Mouse (Mus musculus) urinary bladder, postnatal 10 days (tissue): Measurements from ENCODE around the gene Fgfr2.
"Not testable (repeated sequence)": the region's sequence is repeated elsewhere in the genome, so short reads cannot be mapped to it uniquely, and the experiment has no call there.

Experiments used
- DNase-seq: peaks from one replicate; pipeline ENCODE4 v3.0.0; 2022; ENCODE audit warnings: low spot score

Gene Fgfr2

GRCm38 (mm10) chr7:132444221-132444620, 678.9 kb downstream of the Fgfr2 start:
- no peak for DNase-seq

- DNase-seq, result no peak
Observed at GRCm38 (mm10) chr7:132443769-132444168, 679.4 kb downstream of the Fgfr2 start.

DNA sequence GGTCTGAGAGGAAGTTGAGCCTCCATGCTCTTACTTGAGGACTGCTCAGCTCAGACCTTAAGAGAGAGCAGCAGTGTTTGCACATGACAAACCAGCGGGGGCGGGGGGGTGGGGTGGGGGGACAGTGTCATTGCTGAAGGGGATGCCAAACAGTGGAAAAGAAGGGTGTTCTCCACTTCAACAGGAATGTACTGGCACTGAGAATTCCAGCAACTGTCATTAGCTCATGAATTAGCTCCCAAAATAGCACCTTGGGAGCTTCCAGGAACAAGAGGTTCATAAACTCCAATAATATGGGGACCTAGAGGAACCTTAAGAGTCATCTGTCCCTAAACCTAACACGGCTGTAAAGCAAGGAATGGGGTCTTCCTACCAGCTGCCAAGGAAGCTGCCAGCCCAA, 680.0 kb downstream of the Fgfr2 start:
- no peak for DNase-seq

- DNase-seq, result not testable (repeated sequence)
Observed at GRCm38 (mm10) chr7:132442133-132442763, 680.9 kb downstream of the Fgfr2 start.

DNA sequence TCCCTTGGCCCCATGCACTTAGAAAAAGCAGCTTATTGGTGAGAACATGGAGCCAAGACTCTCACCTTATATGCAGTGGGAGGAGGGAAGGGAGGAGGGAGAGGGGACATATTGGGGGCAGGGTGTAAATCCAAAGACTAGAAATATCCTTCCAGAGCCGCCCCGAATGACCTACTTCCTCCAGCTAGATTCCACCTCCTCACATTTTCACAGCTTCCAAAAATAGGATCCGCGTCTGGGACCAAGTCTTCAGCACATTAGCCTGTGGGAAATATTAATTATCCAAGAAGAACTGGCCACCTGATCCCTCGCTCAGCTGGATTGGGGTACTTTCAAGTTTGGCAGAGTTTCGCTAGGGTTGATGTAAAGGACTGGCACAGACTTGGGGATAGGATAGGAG, 683.2 kb downstream of the Fgfr2 start:
- no peak for DNase-seq

DNA sequence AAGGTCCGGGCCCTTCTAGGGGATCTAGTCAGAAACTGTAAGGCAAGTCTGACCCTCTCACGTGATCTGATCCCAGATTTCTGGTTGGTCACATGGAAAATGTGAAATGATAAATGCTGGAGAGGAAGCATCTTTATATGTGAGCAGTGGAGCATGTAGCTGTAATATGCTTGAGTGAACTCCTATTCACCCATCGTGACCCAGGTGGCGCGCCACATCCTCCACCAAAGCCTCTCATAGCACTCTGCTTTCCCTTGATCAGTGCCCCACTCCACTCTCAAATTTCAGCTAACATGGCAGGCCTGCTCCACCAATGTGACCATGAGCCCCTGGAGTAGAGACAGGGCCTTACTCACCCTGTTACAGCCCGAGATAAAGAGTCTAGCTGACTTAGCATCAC, 685.1 kb downstream of the Fgfr2 start:
- DNase-seq, result no peak

DNA sequence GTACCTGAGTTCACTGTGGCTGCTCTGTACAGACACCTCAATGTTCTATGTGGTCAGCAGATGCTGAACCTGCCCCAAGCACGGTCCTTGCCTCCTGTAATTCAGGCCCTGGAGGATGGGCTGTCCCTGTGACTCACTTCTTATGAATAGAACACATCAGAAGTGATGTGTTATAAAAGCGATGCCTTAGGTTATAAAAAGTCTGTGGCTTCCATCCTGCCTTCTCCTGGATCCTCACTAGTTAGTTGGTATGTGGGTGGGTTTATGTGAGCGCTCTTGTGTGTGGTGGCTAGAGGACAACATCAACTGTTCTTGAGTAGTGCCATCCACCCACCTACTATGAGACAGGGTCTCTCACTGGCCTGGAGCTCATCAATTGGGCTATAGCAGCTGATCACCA, 685.7 kb downstream of the Fgfr2 start:
- DNase-seq, result no peak

- no peak for DNase-seq
Observed at GRCm38 (mm10) chr7:132435486-132436055, 687.6 kb downstream of the Fgfr2 start.

- DNase-seq, result no peak
Observed at GRCm38 (mm10) chr7:132429324-132429723, 693.8 kb downstream of the Fgfr2 start.

DNA sequence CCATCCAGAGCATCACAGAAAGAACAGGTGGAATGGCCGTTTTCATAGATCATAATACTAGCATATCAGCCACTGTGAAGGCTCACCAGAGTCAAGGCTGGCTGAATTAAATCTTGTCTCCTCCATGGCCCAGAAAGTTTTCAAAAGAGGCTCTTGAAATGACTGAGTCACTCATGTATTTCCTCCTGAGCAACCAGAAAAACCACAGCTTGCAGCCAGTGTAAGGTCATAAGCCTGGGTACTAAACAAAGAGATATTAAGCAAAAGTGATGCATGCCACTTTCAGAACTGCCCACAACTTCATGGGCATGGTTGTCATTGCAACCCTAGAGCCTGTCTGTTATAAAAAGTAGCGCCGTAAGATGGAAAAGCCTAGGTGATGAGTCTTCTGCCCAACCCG, 694.8 kb downstream of the Fgfr2 start:
- DNase-seq, result no peak

GRCm38 (mm10) chr7:132426069-132426468, 697.1 kb downstream of the Fgfr2 start:
- no peak for DNase-seq

GRCm38 (mm10) chr7:132425364-132425999, 697.7 kb downstream of the Fgfr2 start:
- DNase-seq, result no peak

GRCm38 (mm10) chr7:132423570-132423969, 699.6 kb downstream of the Fgfr2 start:
- DNase-seq, result no peak

GRCm38 (mm10) chr7:132419378-132420255, 703.5 kb downstream of the Fgfr2 start:
- DNase-seq, result no peak

DNA sequence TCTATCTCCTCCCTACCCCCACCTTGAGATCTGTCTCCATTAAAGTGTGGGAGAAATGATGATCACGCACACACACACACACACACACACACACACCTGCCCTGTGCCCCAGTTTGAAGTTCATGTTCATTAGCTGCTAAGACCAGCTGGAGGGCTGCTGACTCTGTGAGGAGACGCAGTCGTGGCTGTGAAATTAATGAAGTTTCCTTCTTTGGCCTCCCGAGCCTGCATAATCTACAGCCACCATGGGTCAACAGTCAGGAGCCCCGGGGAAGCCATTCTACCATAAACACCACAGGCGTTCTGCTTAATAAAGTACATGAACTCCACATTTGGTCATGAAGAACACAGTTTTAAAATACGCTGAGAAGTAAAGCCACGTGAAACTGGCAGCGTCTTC, 706.3 kb downstream of the Fgfr2 start:
- DNase-seq, result no peak

- no peak for DNase-seq
Observed at GRCm38 (mm10) chr7:132415866-132416265, 707.3 kb downstream of the Fgfr2 start.

- no peak for DNase-seq
Observed at GRCm38 (mm10) chr7:132412520-132412919, 710.6 kb downstream of the Fgfr2 start.

GRCm38 (mm10) chr7:132411708-132412107, 711.4 kb downstream of the Fgfr2 start:
- DNase-seq, result no peak

DNA sequence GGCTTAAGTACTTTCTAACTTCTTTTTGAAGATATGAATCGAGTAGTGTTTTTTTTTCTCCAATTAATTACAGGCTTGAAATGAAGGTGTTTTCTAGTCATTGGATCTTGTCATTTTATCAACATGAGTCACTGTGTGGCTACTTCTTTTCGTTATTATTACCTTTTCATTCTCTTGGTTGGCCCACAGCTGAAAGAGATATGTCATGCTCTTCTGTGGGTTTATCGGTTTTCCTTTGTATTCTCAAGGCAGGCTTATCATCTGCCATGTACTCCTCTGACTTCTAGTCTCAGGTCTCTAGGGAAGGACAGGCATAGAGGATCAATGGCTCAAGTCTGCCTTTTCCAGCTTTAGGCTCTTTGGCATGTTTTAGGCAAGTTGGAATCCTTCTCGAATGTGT, 712.2 kb downstream of the Fgfr2 start:
- no peak for DNase-seq

- DNase-seq, result no peak
Observed at GRCm38 (mm10) chr7:132409890-132410289, 713.3 kb downstream of the Fgfr2 start.

- no peak for DNase-seq
Observed at GRCm38 (mm10) chr7:132402377-132403084, 720.6 kb downstream of the Fgfr2 start.

DNA sequence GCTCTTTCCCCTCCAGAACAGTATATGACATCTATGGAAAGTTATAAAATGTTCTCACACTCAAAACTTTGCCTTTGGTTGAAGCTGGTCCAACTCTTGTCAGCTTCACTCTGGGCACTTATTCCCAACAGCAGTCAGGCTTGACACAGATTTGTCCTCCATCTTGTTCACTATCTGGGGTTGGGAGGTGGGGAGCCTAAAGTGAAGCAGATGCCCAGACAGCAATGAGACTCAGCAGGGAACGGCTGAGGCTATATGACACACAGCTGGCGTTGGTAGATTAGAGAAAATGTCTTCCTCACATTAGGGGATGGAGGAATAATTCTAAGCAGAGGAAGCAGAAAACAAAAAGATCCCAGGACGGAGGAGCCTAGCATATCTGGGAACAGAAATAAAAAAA, 724.7 kb downstream of the Fgfr2 start:
- no peak for DNase-seq
